Mouse (Mus musculus) liver, embryonic 11.5 days (tissue): Measurements from ENCODE around the gene Elp5. TPM values are rescaled to one million over a fixed set of nuclear protein-coding genes. Genes with fewer than 3 reads are reported as not detected.

Experiments used
- ATAC-seq: fragments of 200-750 bp; cut with Nextera tagmentation; replicated peaks from 2 replicates; pipeline ENCODE4 v1.8.0; 2017; ENCODE audit warnings: moderate number of reproducible peaks, mild to moderate bottlenecking, moderate TSS enrichment, moderate library complexity; ENCODE audit not compliant: low FRiP score
- DNase-seq: peaks from one replicate; pipeline ENCODE4 v3.0.0-alpha.2; 2017; ENCODE audit warnings: low spot score
- H3K27ac ChIP-seq: fragments of 300-500 bp; sonication (generic); 2 replicates; pipeline ENCODE4 v1.5.1; 2014; ENCODE audit warnings: mild to moderate bottlenecking, low read depth, low read length, control low read depth
- H3K27me3 ChIP-seq: fragments of 300-500 bp; sonication (generic); replicated peaks from 2 replicates; pipeline ENCODE4 v1.6.1; 2014; ENCODE audit warnings: low read length, mixed read lengths; ENCODE audit not compliant: control insufficient read depth, insufficient read depth
- H3K36me3 ChIP-seq: fragments of 300-500 bp; sonication (generic); 2 replicates; pipeline ENCODE4 v1.6.1; 2014; ENCODE audit warnings: mild to moderate bottlenecking, low read length, moderate library complexity, mixed read lengths; ENCODE audit not compliant: control insufficient read depth, insufficient read depth
- H3K4me1 ChIP-seq: fragments of 300-500 bp; sonication (generic); replicated peaks from 2 replicates; pipeline ENCODE4 v1.6.1; 2014; ENCODE audit warnings: low read length, mixed read lengths; ENCODE audit not compliant: control insufficient read depth, insufficient read depth
- H3K4me2 ChIP-seq: fragments of 300-500 bp; sonication (generic); 2 replicates; pipeline ENCODE4 v1.6.1; 2014; ENCODE audit warnings: mild to moderate bottlenecking, control low read depth, moderate library complexity
- H3K4me3 ChIP-seq: fragments of 300-500 bp; sonication (generic); 2 replicates; pipeline ENCODE4 v1.5.1; 2014; ENCODE audit warnings: low read depth, low read length, control low read depth
- H3K9ac ChIP-seq: fragments of 300-500 bp; sonication (generic); 2 replicates; pipeline ENCODE4 v1.6.1; 2014; ENCODE audit warnings: low read depth, low read length, control low read depth
- H3K9me3 ChIP-seq: fragments of 300-500 bp; sonication (generic); 2 replicates; pipeline ENCODE4 v1.6.1; 2016; ENCODE audit warnings: low read length, inconsistent platforms, mixed read lengths; ENCODE audit not compliant: control insufficient read depth
- WGBS: fragments of 180-500 bp; shearing (Covaris S2); extraction: QIAGEN DNeasy Blood & Tissue Kit; methylation state at CpG from one replicate; pipeline ENCODE4 v1.1.7; 2014; 5-methylcytosine and 5-hydroxymethylcytosine counted together
- polyA plus RNA-seq: library from polyadenylated mRNA; unstranded; fragments of >200 nt; fragmentation: Nextera tagmentation; extraction: Ambion mirVana; gene quantifications from 2 replicates; pipeline ENCODE4 v1.2.1, GENCODE M21; 2014

The Elp5 gene
- polyA plus RNA-seq, 1 experiment from 2014 or later, result 131 TPM

- WGBS, result under 1% methylated on average over 15 of the region's 15 CpGs
- Histone ChIP-seq H3K4me3 (peak overlapping the region; percentile 67), H3K4me2 (peak overlapping the region; percentile 87), H3K9me3 (no peaks in the 10 kb centered on the region), H3K36me3 (peaks cover 26% of the 10 kb centered on the region), H3K9ac (peak overlapping the region; percentile 79), H3K27ac (peak overlapping the region; percentile 88), H3K27me3 (no peaks in the 10 kb centered on the region), H3K4me1 (peaks cover 13% of the 10 kb centered on the region; the same call in 1 of the 2 replicates)
- ATAC-seq (0 out of 2 replicates have a peak, but pooled peaks have one; percentile 16), DNase-seq (no peak)
Observed at GRCm38 (mm10) chr11:69991711-69992110, 9.4 kb upstream of the Elp5 start.

GRCm38 (mm10) chr11:69990850-69991691, 8.8 kb upstream of the Elp5 start, which contains the start of gene Gabarap:
Gene Gabarap (plus strand): TSS chr11:69991143.
- peak within 1 kb of the TSS; percentile 67 for H3K4me3 ChIP-seq
- H3K36me3 ChIP-seq, result peaks cover 32% of the 10 kb centered on the region
- H3K4me1 ChIP-seq, result peaks cover 13% of the 10 kb centered on the region; the same call in 1 of the 2 replicates
- H3K27ac ChIP-seq, result peak within 1 kb of the TSS; percentile 88
- DNase-seq, result peak; percentile 96
- H3K9ac ChIP-seq, result peak within 1 kb of the TSS; percentile 79
- peak; percentile 72 for ATAC-seq
- no peaks in the 10 kb centered on the region for H3K9me3 ChIP-seq
- under 1% methylated on average over 40 of the region's 40 CpGs for WGBS
- H3K4me2 ChIP-seq, result peak within 1 kb of the TSS; percentile 87
- H3K27me3 ChIP-seq, result no peaks in the 10 kb centered on the region

GRCm38 (mm10) chr11:69989949-69990348, 7.6 kb upstream of the Elp5 start:
- Histone ChIP-seq H3K4me3 (no peak overlapping the region), H3K36me3 (peaks cover 39% of the 10 kb centered on the region), H3K9ac (no peak overlapping the region), H3K27me3 (no peaks in the 10 kb centered on the region), H3K27ac (peak overlapping the region; percentile 88; the same call in 1 of the 2 replicates), H3K4me1 (peaks cover 13% of the 10 kb centered on the region; the same call in 1 of the 2 replicates), H3K4me2 (no peak overlapping the region), H3K9me3 (no peaks in the 10 kb centered on the region)
- DNase-seq, result no peak
- 90% methylated on average over 8 of the region's 8 CpGs for WGBS
- no peak for ATAC-seq

GRCm38 (mm10) chr11:69984431-69984830, 2.1 kb upstream of the Elp5 start:
- Histone ChIP-seq H3K27ac (no peak overlapping the region), H3K4me3 (no peak overlapping the region), H3K9ac (no peak overlapping the region), H3K4me2 (no peak overlapping the region), H3K4me1 (peaks cover 19% of the 10 kb centered on the region), H3K9me3 (no peaks in the 10 kb centered on the region), H3K36me3 (peaks cover 36% of the 10 kb centered on the region), H3K27me3 (no peaks in the 10 kb centered on the region)
- no peak for DNase-seq
- no peak for ATAC-seq
- WGBS, result 86% methylated on average over 8 of the region's 8 CpGs

- DNase-seq (no peak), ATAC-seq (no peak)
- peaks cover 27% of the 10 kb centered on the region for H3K36me3 ChIP-seq
- WGBS, result 78% methylated on average over 4 of the region's 4 CpGs
- H3K27me3 ChIP-seq, result no peaks in the 10 kb centered on the region
- no peaks in the 10 kb centered on the region for H3K9me3 ChIP-seq
- H3K4me1 ChIP-seq, result peaks cover 19% of the 10 kb centered on the region
- H3K4me2 ChIP-seq, result peak overlapping the region; percentile 92
- peak overlapping the region; percentile 45; the same call in 1 of the 2 replicates for H3K27ac ChIP-seq
- H3K9ac ChIP-seq, result peak overlapping the region; percentile 92; the same call in 1 of the 2 replicates
- peak overlapping the region; percentile 94 for H3K4me3 ChIP-seq
Observed at GRCm38 (mm10) chr11:69983377-69983776, 1.1 kb upstream of the Elp5 start.

- Histone ChIP-seq H3K36me3 (peaks cover 26% of the 10 kb centered on the region), H3K4me2 (peak overlapping the region; percentile 92), H3K27me3 (no peaks in the 10 kb centered on the region), H3K4me3 (peak overlapping the region; percentile 94), H3K4me1 (peaks cover 19% of the 10 kb centered on the region), H3K9ac (peak overlapping the region; percentile 92), H3K9me3 (no peaks in the 10 kb centered on the region), H3K27ac (peak overlapping the region; percentile 45; the same call in 1 of the 2 replicates)
- 41% methylated on average over 5 of the region's 5 CpGs for WGBS
- ATAC-seq (no peak), DNase-seq (no peak)
Observed at GRCm38 (mm10) chr11:69982877-69983276, 560 bp upstream of the Elp5 start.

GRCm38 (mm10) chr11:69981141-69981762, 1.1 kb downstream of the Elp5 start, which contains the start of gene Ctdnep1:
Gene Ctdnep1 (plus strand): TSS chr11:69981156.
- H3K4me2 ChIP-seq, result peak within 1 kb of the TSS; percentile 92
- peak within 1 kb of the TSS; percentile 92 for H3K9ac ChIP-seq
- peaks cover 22% of the 10 kb centered on the region for H3K36me3 ChIP-seq
- peak within 1 kb of the TSS; percentile 99 for H3K27ac ChIP-seq
- WGBS, result under 1% methylated on average over 42 of the region's 43 CpGs
- no peaks in the 10 kb centered on the region for H3K27me3 ChIP-seq
- H3K4me3 ChIP-seq, result peak within 1 kb of the TSS; percentile 94
- no peak for DNase-seq
- ATAC-seq, result peak; percentile 0; the same call in 1 of the 2 replicates
- H3K9me3 ChIP-seq, result no peaks in the 10 kb centered on the region
- peaks cover 19% of the 10 kb centered on the region for H3K4me1 ChIP-seq

- H3K36me3 ChIP-seq, result peaks cover 22% of the 10 kb centered on the region
- H3K4me1 ChIP-seq, result peaks cover 19% of the 10 kb centered on the region
- H3K27ac ChIP-seq, result peak overlapping the region; percentile 99
- H3K27me3 ChIP-seq, result no peaks in the 10 kb centered on the region
- H3K9ac ChIP-seq, result peak overlapping the region; percentile 92
- peak overlapping the region; percentile 92 for H3K4me2 ChIP-seq
- ATAC-seq, result peak; percentile 91
- under 1% methylated on average over 58 of the region's 60 CpGs for WGBS
- H3K4me3 ChIP-seq, result peak overlapping the region; percentile 94
- peak; percentile 99 for DNase-seq
- H3K9me3 ChIP-seq, result no peaks in the 10 kb centered on the region
Observed at GRCm38 (mm10) chr11:69980196-69981140, 1.8 kb downstream of the Elp5 start.
